Mouse (Mus musculus) embryonic fibroblast, embryonic 13.5 days (primary cell): Measurements from ENCODE around the gene Wsb2. TPM values are rescaled to one million over a fixed set of nuclear protein-coding genes. Genes with fewer than 3 reads are reported as not detected.

Experiments used
- H3K27ac ChIP-seq: 2 replicates; pipeline ENCODE4 v1.5.1; 2012; ENCODE audit warnings: low read length, control low read depth, inconsistent platforms; ENCODE audit not compliant: insufficient read depth
- H3K4me1 ChIP-seq: 2 replicates; pipeline ENCODE4 v1.6.1; 2011; ENCODE audit warnings: low read length; ENCODE audit not compliant: control insufficient read depth, insufficient read depth
- H3K4me3 ChIP-seq: 2 replicates; pipeline ENCODE4 v1.5.1; 2011; ENCODE audit warnings: mild to moderate bottlenecking, control low read depth, low read length; ENCODE audit not compliant: insufficient read depth
- CTCF ChIP-seq: IDR thresholded peaks from 2 replicates; pipeline ENCODE4 v1.5.1; 2011; ENCODE audit warnings: mild to moderate bottlenecking, control low read depth, low read length, moderate library complexity, borderline replicate concordance; ENCODE audit not compliant: insufficient read depth
- POLR2A ChIP-seq: IDR thresholded peaks from 2 replicates; pipeline ENCODE4 v1.6.1; 2011; ENCODE audit warnings: low read depth, mild to moderate bottlenecking, control low read depth, low read length, moderate library complexity
- polyA plus RNA-seq: library from polyadenylated mRNA; stranded (reverse); fragments of >200 nt; gene quantifications from 2 replicates; pipeline ENCODE4 v1.2.4, GENCODE M21; 2011; ENCODE audit warnings: low read depth; ENCODE audit not compliant: missing spikeins, insufficient read length

The Wsb2 gene
- polyA plus RNA-seq, 1 experiment = 109 TPM

DNA sequence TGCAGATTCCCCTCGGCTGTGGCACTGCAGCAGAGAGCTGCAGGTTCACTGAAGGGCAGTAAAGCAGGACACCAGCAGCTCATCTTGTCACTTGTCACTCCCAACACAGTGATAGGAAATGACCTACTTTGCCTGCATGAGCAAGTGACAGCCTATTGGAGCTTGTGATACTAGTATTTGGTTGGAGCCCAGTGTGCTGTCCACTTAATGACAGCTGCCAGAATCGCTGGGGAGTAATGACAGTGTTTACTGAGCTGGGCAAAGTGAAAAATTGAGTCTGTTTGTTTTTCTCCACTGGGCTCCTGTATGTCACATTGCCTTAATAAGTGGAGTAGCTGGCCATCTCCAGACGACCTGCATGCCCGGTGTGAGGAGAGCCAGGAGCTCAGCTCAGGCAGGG is 23.1 kb downstream of the Wsb2 start:
- H3K4me1 ChIP-seq = no peaks in the 10 kb centered on the region
- H3K27ac ChIP-seq = no peak overlapping the region
- TF ChIP-seq CTCF (no peak), POLR2A (no peak)
- H3K4me3 ChIP-seq = no peak overlapping the region

DNA sequence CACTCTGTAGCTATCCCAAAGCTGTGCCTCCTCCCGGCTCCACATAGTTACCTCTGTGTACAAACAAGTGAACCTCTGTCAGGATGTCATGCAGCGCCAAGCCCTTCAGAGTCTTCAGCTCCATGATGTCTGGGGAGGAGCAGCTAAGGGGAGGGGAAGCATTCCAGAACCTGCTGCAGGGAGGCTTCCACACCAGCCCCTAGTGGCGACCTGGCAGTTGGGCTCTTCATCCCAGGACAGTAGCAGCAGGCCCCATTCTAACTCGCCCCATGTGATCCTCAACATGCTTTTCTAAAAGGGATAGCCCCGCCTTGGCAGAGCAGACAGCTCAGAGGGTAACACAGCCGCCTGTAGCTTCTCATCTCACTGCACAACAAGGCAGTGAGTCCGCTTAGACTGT is 24.7 kb downstream of the Wsb2 start:
- no peak for TF ChIP-seq CTCF
- no peak for TF ChIP-seq POLR2A
- no peaks in the 10 kb centered on the region for H3K4me1 ChIP-seq
- H3K27ac ChIP-seq = no peak overlapping the region
- H3K4me3 ChIP-seq = no peak overlapping the region

DNA sequence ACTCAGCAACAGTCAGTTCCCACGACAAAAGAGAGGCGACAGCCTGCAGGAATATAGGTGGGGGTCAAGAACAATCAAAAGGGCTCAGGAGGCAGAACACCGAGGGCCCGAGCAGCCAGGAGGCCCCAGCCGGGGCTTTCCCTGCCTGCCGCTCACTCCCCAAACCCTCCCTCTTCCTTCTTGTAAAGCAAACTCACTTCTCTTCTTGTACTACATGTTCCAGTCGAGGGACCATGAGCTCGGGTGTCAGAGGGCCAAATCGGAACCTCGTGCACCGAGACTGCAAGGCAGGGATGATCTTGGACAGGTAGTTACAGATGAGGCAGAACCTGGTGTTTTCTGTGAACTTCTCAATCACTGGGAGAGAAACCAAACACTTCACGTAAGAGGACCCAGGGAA is 26.1 kb downstream of the Wsb2 start:
- no peak overlapping the region for H3K4me3 ChIP-seq
- no peak overlapping the region for H3K27ac ChIP-seq
- no peaks in the 10 kb centered on the region for H3K4me1 ChIP-seq
- TF ChIP-seq POLR2A (no peak), CTCF (no peak)

DNA sequence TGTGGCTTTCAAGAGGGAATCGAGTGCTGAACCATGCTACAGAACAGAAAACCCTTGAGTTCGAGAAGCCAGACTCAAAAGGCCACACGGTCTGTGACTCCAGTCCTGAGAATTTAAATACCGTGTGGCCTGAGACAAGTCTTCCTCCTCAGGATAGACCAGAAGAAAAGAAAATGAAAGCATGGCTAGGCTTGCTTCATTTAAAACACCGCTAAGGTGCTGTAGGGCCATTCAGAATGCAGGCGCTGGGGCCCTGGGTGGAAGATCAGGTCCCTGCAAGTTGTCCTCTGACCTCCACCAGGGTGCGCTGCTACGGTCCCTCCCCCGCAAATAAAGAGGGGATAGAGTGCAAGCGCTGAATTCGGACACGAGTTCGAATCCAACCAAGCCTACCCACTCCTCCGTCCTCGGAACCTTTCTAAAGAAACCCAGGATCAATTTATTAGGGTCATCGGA is 31.2 kb downstream of the Wsb2 start:
- Histone ChIP-seq H3K4me1 (no peaks in the 10 kb centered on the region), H3K27ac (no peak overlapping the region), H3K4me3 (peak overlapping the region; percentile 92)
- TF ChIP-seq CTCF (0 out of 2 replicates have a peak, but pooled peaks have one; percentile 37), POLR2A (no peak)

DNA sequence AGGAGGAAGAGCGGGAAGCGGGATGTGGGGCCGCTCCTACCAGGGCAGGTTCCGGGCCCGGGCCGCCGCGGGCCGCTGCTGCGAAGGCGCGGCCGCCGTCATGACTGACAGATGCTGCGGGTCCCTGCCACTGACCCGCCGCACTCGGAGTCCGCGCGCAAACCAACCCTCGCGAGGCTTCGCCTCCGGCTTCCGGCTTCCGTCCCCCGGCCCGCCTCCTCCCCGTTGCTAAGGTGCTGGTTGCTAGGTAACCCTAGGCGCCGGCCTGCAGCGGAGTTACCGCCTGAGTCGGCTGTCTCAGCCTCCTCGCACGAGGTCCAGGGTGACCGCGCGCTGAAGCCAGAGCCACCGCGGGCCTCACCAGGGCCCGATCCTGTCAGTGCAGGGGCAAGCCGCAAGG is 31.8 kb downstream of the Wsb2 start, which contains the start of gene Rfc5:
Rfc5 (minus strand) TSS at position 171 of the 400 bp plus-strand sequence.
- no peak within 1 kb of the TSS for H3K27ac ChIP-seq
- TF ChIP-seq POLR2A (peak; percentile 66), CTCF (no peak)
- no peaks in the 10 kb centered on the region for H3K4me1 ChIP-seq
- H3K4me3 ChIP-seq = peak within 1 kb of the TSS; percentile 92

DNA sequence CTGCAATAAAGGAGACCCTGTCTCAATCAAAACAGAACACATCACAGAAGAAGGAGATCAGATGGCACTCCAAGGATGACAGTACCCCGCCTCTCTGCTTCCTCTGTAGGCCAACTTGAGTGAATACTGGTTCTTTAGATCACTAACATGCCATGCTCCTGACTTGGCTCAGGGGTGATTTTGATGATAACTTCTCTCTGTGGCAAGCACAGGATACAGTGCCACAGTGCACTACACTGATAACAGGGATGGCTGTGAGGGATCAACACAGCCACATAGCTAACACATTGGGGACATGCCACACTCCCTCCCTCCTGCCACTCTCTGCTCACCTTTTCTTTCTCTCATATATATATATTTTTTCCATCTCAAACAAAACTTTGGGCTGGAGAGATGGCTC is 33.8 kb downstream of the Wsb2 start:
- no peak overlapping the region for H3K27ac ChIP-seq
- no peak overlapping the region for H3K4me3 ChIP-seq
- no peak for TF ChIP-seq CTCF
- TF ChIP-seq POLR2A = no peak
- H3K4me1 ChIP-seq = no peaks in the 10 kb centered on the region

DNA sequence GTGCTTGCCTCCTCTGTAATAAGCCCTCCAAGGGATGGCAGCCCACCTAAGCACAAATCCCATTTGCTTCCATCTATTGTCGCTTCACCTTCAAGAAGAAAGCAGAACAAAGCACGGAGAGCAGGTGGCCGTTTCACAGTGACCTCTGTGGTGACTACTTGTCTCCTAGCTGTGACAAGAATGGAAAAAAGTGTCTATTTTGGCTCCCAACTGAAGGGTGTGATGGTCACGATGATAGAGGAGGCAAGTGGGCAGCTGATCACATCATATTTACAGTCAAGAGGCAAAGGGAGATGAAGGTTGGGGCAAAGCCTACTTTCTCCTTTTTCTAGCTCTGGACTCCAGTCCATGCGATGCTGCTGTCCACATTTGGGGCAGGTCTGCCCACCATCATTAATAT is 38.7 kb downstream of the Wsb2 start:
- TF ChIP-seq POLR2A (no peak), CTCF (no peak)
- no peaks in the 10 kb centered on the region for H3K4me1 ChIP-seq
- no peak overlapping the region for H3K4me3 ChIP-seq
- no peak overlapping the region for H3K27ac ChIP-seq

DNA sequence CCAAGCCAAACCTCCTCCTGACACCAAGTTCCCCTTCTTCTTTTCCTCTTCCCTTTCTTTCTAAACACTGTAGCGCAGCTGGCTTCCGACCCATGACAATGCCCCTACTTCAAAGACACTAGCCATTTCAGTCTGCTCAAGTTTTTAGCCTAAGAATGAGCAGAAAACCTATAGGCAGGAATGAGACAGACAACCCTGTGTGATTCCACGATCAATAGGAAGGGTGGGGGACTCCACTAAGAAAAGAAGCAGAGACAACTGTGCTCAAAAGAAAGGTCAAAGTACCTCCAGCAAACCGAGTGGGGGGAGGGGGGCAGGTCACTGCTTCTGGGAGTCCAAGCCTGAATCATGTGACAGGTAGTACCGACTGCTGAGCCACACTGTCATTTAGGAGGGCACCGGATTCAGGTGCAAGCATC is 39.5 kb downstream of the Wsb2 start:
- no peak overlapping the region for H3K27ac ChIP-seq
- no peaks in the 10 kb centered on the region for H3K4me1 ChIP-seq
- no peak for TF ChIP-seq POLR2A
- no peak for TF ChIP-seq CTCF
- H3K4me3 ChIP-seq = no peak overlapping the region

DNA sequence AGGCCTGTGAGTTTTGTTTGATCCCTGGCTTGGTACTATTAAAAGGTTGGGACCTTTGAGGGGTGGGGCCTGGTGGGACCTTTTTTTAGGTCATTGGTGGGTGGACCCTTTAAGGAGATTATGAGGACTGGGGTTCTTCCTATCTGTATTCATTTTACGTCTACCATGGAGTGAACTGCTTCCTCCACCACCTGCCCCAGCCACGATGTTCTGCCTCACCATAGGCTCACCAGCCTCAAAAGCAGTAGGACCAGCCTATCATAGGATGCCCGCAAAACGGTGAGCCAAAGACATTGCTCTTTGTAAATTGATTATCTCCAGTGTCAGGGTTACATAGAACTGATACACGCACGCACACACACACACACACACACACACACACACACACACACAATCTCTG is 40.3 kb downstream of the Wsb2 start:
- no peak for TF ChIP-seq POLR2A
- TF ChIP-seq CTCF = no peak
- Histone ChIP-seq H3K27ac (no peak overlapping the region), H3K4me1 (no peaks in the 10 kb centered on the region), H3K4me3 (no peak overlapping the region)

DNA sequence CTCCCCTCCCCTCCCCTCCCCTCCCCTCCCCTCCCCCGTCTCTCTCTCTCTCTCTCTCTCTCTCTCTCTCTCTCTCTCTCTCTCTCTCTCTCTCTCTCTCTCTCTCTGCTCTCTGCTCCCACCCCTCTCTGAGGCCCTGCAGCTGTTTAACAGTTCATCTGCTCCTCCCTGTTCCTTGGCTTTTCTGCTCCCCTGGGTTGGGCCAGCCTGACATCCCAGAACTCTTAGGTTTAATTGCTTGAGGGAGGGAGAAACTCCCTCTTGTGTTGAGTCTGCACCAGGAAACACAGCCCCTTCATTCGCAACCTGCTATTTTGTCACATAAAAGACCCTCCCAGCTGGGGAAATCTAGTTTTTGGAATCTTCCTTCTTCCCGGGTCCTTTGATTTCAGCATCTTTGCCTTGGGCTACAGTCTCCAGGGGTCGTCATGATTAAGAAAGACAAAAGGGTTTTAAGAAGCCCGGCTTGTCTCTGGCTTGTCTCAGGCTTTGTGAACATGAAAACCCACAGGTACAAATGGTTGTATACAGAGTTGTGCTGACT is 41.0 kb downstream of the Wsb2 start:
- Histone ChIP-seq H3K4me1 (no peaks in the 10 kb centered on the region), H3K4me3 (no peak overlapping the region), H3K27ac (no peak overlapping the region)
- TF ChIP-seq POLR2A (no peak), CTCF (no peak)
